28 mouse cellular contexts compared by ENCODE assay signal in the genomic region with DNA sequence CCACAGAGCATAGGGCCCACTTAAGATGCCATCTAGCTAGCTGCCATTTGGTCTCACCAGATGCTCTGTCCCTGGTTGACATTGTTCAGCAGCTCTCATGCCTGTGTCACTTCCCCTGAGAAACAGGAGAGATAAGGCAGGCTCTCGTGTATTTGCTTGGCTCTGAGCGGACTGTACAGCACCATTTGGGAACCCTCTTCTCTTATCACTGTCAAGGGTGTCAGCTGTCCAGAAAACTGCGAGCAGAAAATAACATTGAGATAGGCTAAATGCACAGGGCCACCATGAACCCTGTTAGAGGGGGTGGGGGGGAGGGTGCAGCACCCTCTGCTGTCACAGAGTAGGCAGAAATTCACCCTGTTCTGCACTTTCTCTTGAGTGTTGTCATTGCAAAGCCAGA. TPM values are rescaled to one million over a fixed set of nuclear protein-coding genes. Genes with fewer than 3 reads are reported as not detected.
DNase-seq lines count a peak whose midpoint lies in the region; ATAC-seq lines count a peak whose summit lies in the region.
"Had no signal": no experiment of that assay in that cellular context is flagged by ENCODE, and none has a peak within 500 bp of the region (broad histone marks: within the 10 kb centered on the region; RNA-seq: fewer than 3 reads in every experiment).

No protein-coding gene starts in this region.

- ATAC-seq in heart, embryonic 13.5 days (ENCODE audit: extremely low read depth, insufficient number of reproducible peaks, low FRiP score, low TSS enrichment), result peak; percentile 69; the same call in 1 of the 2 replicates
- ATAC-seq in kidney, embryonic 15.5 days (replicated peaks; ENCODE audit: low FRiP score), result no peak
- ATAC-seq in midbrain, embryonic 14.5 days (ENCODE audit: low FRiP score, low TSS enrichment), result no peak
- no peak for ATAC-seq in forebrain, embryonic 11.5 days (replicated peaks; ENCODE audit: low FRiP score)
- ATAC-seq: activated CD4-positive, CD25-positive, alpha-beta regulatory T cell, adult 4 months; forebrain, embryonic 14.5 days; inflammation-experienced regulatory T-cells, adult 6 months; midbrain, embryonic 15.5 days had no signal

- 0 out of 2 replicates have a peak overlapping the region, but pooled peaks have one; percentile 16 for H3K4me2 ChIP-seq in heart, embryonic 13.5 days
- H3K4me2 ChIP-seq in kidney, embryonic 15.5 days, result no peak overlapping the region
- H3K4me2 ChIP-seq in midbrain, embryonic 14.5 days (ENCODE audit: low read length), result no peak overlapping the region
- no peak overlapping the region for H3K4me2 ChIP-seq in forebrain, embryonic 11.5 days (ENCODE audit: low read depth, low read length, severe bottlenecking)
- H3K4me2 ChIP-seq: hindbrain, embryonic 15.5 days; lung, embryonic 15.5 days; midbrain, embryonic 15.5 days; neural tube, embryonic 15.5 days; stomach, embryonic 15.5 days had no signal

- 6% methylated on average over 3 of the region's 3 CpGs for WGBS in heart, embryonic 13.5 days
- WGBS in kidney, embryonic 15.5 days, result 35% methylated on average over 3 of the region's 3 CpGs
- WGBS in midbrain, embryonic 14.5 days, result 81% methylated on average over 3 of the region's 3 CpGs
- 85% methylated on average over 3 of the region's 3 CpGs for WGBS in forebrain, embryonic 11.5 days

- H3K4me3 ChIP-seq in heart, embryonic 13.5 days, result no peak overlapping the region
- no peak overlapping the region for H3K4me3 ChIP-seq in kidney, embryonic 15.5 days (replicated peaks)
- H3K4me3 ChIP-seq in midbrain, embryonic 14.5 days (replicated peaks; ENCODE audit: low read depth, low read length), result no peak overlapping the region
- H3K4me3 ChIP-seq in forebrain, embryonic 11.5 days (ENCODE audit: low read depth, low read length), result no peak overlapping the region
- H3K4me3 ChIP-seq: hindbrain, embryonic 10.5 days; hindbrain, embryonic 15.5 days; lung, embryonic 15.5 days; midbrain, embryonic 15.5 days; neural tube, embryonic 15.5 days; stomach, embryonic 15.5 days had no signal

- DNase-seq in heart, adult 18-20 months, result peak; percentile 58 to 86
- peak; percentile 61 for DNase-seq in heart, adult 8-10 months (ENCODE audit: low spot score)
- peak; percentile 66 to 82 for DNase-seq in heart, postnatal 10 days
- no peak for DNase-seq in midbrain, embryonic 14.5 days
- DNase-seq in forebrain, embryonic 11.5 days (ENCODE audit: low spot score), result no peak
- DNase-seq in frontal cortex, postnatal 10 days (ENCODE audit: low spot score in 2 of 2), result no peak
- DNase-seq: adrenal gland, adult 2 months; adrenal gland, postnatal 36 days; B cell, adult 2 months; cerebellum, adult 8-10 months; cerebellum, postnatal 25 days; kidney, adult 11 months; liver; right cerebral cortex, postnatal 25 days; thymus, postnatal 14 days had no signal

- 0 out of 2 replicates have a peak, but pooled peaks cover 3% of the 10 kb centered on the region for H3K36me3 ChIP-seq in heart, embryonic 13.5 days
- H3K36me3 ChIP-seq in kidney, embryonic 15.5 days, result no peaks in the 10 kb centered on the region
- no peaks in the 10 kb centered on the region for H3K36me3 ChIP-seq in midbrain, embryonic 14.5 days (ENCODE audit: control insufficient read depth, insufficient read depth, low read length)
- H3K36me3 ChIP-seq in forebrain, embryonic 11.5 days (ENCODE audit: control insufficient read depth, insufficient read depth, low read length), result no peaks in the 10 kb centered on the region
- H3K36me3 ChIP-seq: hindbrain, embryonic 10.5 days; hindbrain, embryonic 15.5 days; lung, embryonic 15.5 days; midbrain, embryonic 15.5 days; neural tube, embryonic 15.5 days; stomach, embryonic 15.5 days had no signal

- H3K9me3 ChIP-seq in heart, embryonic 13.5 days, result peaks cover 9% of the 10 kb centered on the region; the same call in 1 of the 2 replicates
- no peaks in the 10 kb centered on the region for H3K9me3 ChIP-seq in kidney, embryonic 15.5 days (replicated peaks)
- no peaks in the 10 kb centered on the region for H3K9me3 ChIP-seq in midbrain, embryonic 14.5 days (ENCODE audit: control insufficient read depth, low read length)
- no peaks in the 10 kb centered on the region for H3K9me3 ChIP-seq in forebrain, embryonic 11.5 days (ENCODE audit: control insufficient read depth, low read length)
- H3K9me3 ChIP-seq: hindbrain, embryonic 10.5 days; hindbrain, embryonic 15.5 days; lung, embryonic 15.5 days; midbrain, embryonic 15.5 days; neural tube, embryonic 15.5 days; stomach, embryonic 15.5 days had no signal

- H3K4me1 ChIP-seq in heart, embryonic 13.5 days, result peaks cover 60% of the 10 kb centered on the region
- H3K4me1 ChIP-seq in kidney, embryonic 15.5 days, result no peaks in the 10 kb centered on the region
- H3K4me1 ChIP-seq in midbrain, embryonic 14.5 days (ENCODE audit: control insufficient read depth, insufficient read depth, low read length), result no peaks in the 10 kb centered on the region
- no peaks in the 10 kb centered on the region for H3K4me1 ChIP-seq in forebrain, embryonic 11.5 days (replicated peaks; ENCODE audit: control insufficient read depth, insufficient read depth, low read length)
- H3K4me1 ChIP-seq: hindbrain, embryonic 10.5 days; hindbrain, embryonic 15.5 days; midbrain, embryonic 15.5 days; neural tube, embryonic 15.5 days; stomach, embryonic 15.5 days had no signal

- peak overlapping the region; percentile 34; the same call in 1 of the 2 replicates for H3K9ac ChIP-seq in heart, embryonic 13.5 days
- no peak overlapping the region for H3K9ac ChIP-seq in kidney, embryonic 15.5 days
- no peak overlapping the region for H3K9ac ChIP-seq in midbrain, embryonic 14.5 days (replicated peaks; ENCODE audit: low read length)
- H3K9ac ChIP-seq in forebrain, embryonic 11.5 days (ENCODE audit: low read length), result no peak overlapping the region
- H3K9ac ChIP-seq: hindbrain, embryonic 15.5 days; liver, embryonic 14.5 days; lung, embryonic 15.5 days; midbrain, embryonic 15.5 days; neural tube, embryonic 15.5 days; stomach, embryonic 15.5 days had no signal

- peak overlapping the region; percentile 91 for H3K27ac ChIP-seq in heart, embryonic 13.5 days (replicated peaks)
- no peak overlapping the region for H3K27ac ChIP-seq in kidney, embryonic 15.5 days
- H3K27ac ChIP-seq in midbrain, embryonic 14.5 days (replicated peaks; ENCODE audit: low read depth, low read length), result no peak overlapping the region
- H3K27ac ChIP-seq in forebrain, embryonic 11.5 days (ENCODE audit: low read depth, low read length), result no peak overlapping the region
- H3K27ac ChIP-seq: hindbrain, embryonic 10.5 days; hindbrain, embryonic 15.5 days; liver, embryonic 14.5 days; lung, embryonic 15.5 days; midbrain, embryonic 15.5 days; neural tube, embryonic 15.5 days; stomach, embryonic 15.5 days had no signal

- intact Hi-C loops in heart, postnatal 10 days (cut with DNase I), result loop anchor here (5.0 kb wide), 2 partner anchors 63 to 97 kb away; no protein-coding TSS in a partner anchor

- no peaks in the 10 kb centered on the region for H3K27me3 ChIP-seq in heart, embryonic 13.5 days (replicated peaks)
- no peaks in the 10 kb centered on the region for H3K27me3 ChIP-seq in kidney, embryonic 15.5 days
- no peaks in the 10 kb centered on the region for H3K27me3 ChIP-seq in midbrain, embryonic 14.5 days (ENCODE audit: control insufficient read depth, insufficient read depth, low read length)
- H3K27me3 ChIP-seq in forebrain, embryonic 11.5 days (ENCODE audit: control insufficient read depth, insufficient read depth, low read length), result no peaks in the 10 kb centered on the region
- H3K27me3 ChIP-seq: CH12.LX; hindbrain, embryonic 15.5 days; lung, embryonic 15.5 days; midbrain, embryonic 15.5 days; neural tube, embryonic 15.5 days; stomach, embryonic 15.5 days had no signal

RNA-seq across cellular contexts. Expression of gene Myocd, which starts 34.0 kb away (rescaled TPM):
- 10 to 100 TPM; 65.5 to 66.9 TPM for total RNA-seq in heart, adult 18-20 months (2021)
- 10 to 100 TPM; 72.3 to 80.0 (median 74.3) TPM for total RNA-seq in heart, adult 8-10 months (2022)
- polyA plus RNA-seq in heart, embryonic 13.5 days (2015; fragmentation: Nextera tagmentation; extraction: Ambion mirVana), result 60.7 and 67.1 TPM in 2 replicates
- 100 to 1,000 TPM; 115 to 122 TPM for total RNA-seq in heart, postnatal 10 days (2021)
- 4.5 and 12.4 TPM in 2 replicates for polyA plus RNA-seq in kidney, embryonic 15.5 days (2015; fragmentation: Nextera tagmentation; extraction: Ambion mirVana)
- polyA plus RNA-seq in midbrain, embryonic 14.5 days (2014; fragmentation: Nextera tagmentation; extraction: Ambion mirVana), result 0.05 and 0.11 TPM in 2 replicates
- polyA plus RNA-seq in forebrain, embryonic 11.5 days (2014; fragmentation: Nextera tagmentation; extraction: Ambion mirVana), result 1.2 TPM in 2 replicates
- total RNA-seq: CH12.LX had no signal
- polyA plus RNA-seq: activated CD4-positive, CD25-positive, alpha-beta regulatory T cell, adult 4 months; forebrain, embryonic 14.5 days had no signal

Comparison
In these comparisons a context has a peak if more than half of its experiments do, and no peak if none do; other contexts are left out.
1. DNase-seq: peak in heart, adult 18-20 months (2 of 2), heart, adult 8-10 months (single experiment) and heart, postnatal 10 days (2 of 2); none in midbrain, embryonic 14.5 days (single experiment), forebrain, embryonic 11.5 days (single experiment) and frontal cortex, postnatal 10 days (0 of 2).